Mouse (Mus musculus) heart, postnatal 10 days (tissue): Measurements from ENCODE around the gene Tars2. TPM values are rescaled to one million over a fixed set of nuclear protein-coding genes. Genes with fewer than 3 reads are reported as not detected.
"Not testable (repeated sequence)": the region's sequence is repeated elsewhere in the genome, so short reads cannot be mapped to it uniquely, and the experiment has no call there.

Source experiments
- DNase-seq, 2 experiments: peaks; one replicate each; pipeline ENCODE4 v3.0.0; 2021
- intact Hi-C: fragments of 180-260 bp; cut with DNase I; formaldehyde crosslinking; loops from one replicate; pipeline ENCODE4 v1.15.1; 2025
- microRNA-seq, 2 experiments: library from miRNA; unstranded; fragments of <30 nt; microRNA quantifications; one replicate each; pipeline ENCODE4 v1.2.0; 2022
- total RNA-seq, 2 experiments: library from RNA; stranded (reverse); gene quantifications; 2 replicates each; pipeline ENCODE4 v1.2.3; 2021

Tars2 gene
- total RNA-seq, 2 experiments from 2014 or later: 33.5 to 39.6 TPM

- intact Hi-C loops: no loop called here
- peak in 1 of 2 experiments; percentile 49 for DNase-seq
These were observed 59.7 kb downstream of the Tars2 start for GRCm38 (mm10) chr3:95700233-95700681.

- intact Hi-C loops: no loop called here
- DNase-seq: no peak
These were observed 61.7 kb downstream of the Tars2 start for GRCm38 (mm10) chr3:95698286-95698685.

GRCm38 (mm10) chr3:95696360-95696759, 63.6 kb downstream of the Tars2 start:
- intact Hi-C loops: no loop called here
- no peak for DNase-seq

DNA sequence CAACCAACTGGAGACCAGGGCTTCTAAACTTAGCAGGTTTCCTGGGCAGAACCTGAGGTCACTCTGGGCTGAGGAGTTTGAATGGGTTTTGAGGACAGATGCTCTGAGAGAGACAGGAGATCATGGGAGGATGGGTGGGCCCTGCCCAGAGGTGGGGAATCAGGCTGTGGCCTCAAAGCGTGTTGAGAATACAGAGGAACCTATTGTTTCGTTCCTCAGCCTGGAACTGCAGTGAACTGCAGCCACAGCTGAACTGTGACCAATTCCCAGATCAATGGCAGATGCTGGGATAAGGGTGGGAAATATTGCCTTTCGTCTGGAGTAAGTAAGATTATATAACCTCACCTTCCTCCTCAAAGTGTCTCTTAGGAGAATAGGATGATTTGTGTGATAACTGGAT, 64.2 kb downstream of the Tars2 start:
- intact Hi-C loops: no loop called here
- no peak for DNase-seq

- peak in 1 of 2 experiments; percentile 64 for DNase-seq
These were observed 65.0 kb downstream of the Tars2 start for GRCm38 (mm10) chr3:95694808-95695703.

GRCm38 (mm10) chr3:95693821-95694807, 65.9 kb downstream of the Tars2 start:
- intact Hi-C loops: no loop called here
- no peak for DNase-seq

More at GRCm38 (mm10) chr3:95694808-95695703, 65.0 kb downstream of the Tars2 start:
- intact Hi-C loops: no loop called here

GRCm38 (mm10) chr3:95692677-95693076, 67.3 kb downstream of the Tars2 start:
- intact Hi-C loops: no loop called here
- peak; percentile 64 to 70 for DNase-seq

- DNase-seq, intact Hi-C loops: not testable (repeated sequence)
These were observed 69.5 kb downstream of the Tars2 start for GRCm38 (mm10) chr3:95690552-95690951.

Small RNAs within 50 kb of the gene (microRNA-seq; reads per million reads assigned to microRNA genes)
- gene Mir7014: 0 reads per million in 2 experiments

Other genes with a start within 250 kb of the Tars2 start
- 1 to 10 TPM; 8.1 to 9.0 TPM for gene Ctss, start 233.4 kb downstream of the Tars2 start, total RNA-seq
- gene Hormad1, start 200.5 kb downstream of the Tars2 start, total RNA-seq: not detected
- gene Golph3l, start 171.3 kb downstream of the Tars2 start, total RNA-seq: 10 to 100 TPM; 20.1 to 23.0 TPM
- gene Ensa, start 135.2 kb downstream of the Tars2 start, total RNA-seq: 10 to 100 TPM; 61.4 to 63.6 TPM
- gene Mcl1, start 101.4 kb downstream of the Tars2 start, total RNA-seq: 100 to 1,000 TPM; 147 to 161 TPM
- gene Adamtsl4, start 72.3 kb downstream of the Tars2 start, total RNA-seq: 10 to 100 TPM; 32.2 to 37.4 TPM
- gene Ecm1, start 20.6 kb downstream of the Tars2 start, total RNA-seq: 10 to 100 TPM; 49.2 to 59.2 TPM
- 10 to 100 TPM; 51.4 to 53.4 TPM for gene Rprd2, start 58.7 kb upstream of the Tars2 start, total RNA-seq
- 10 to 100 TPM; 22.7 to 23.4 TPM for gene Prpf3, start 95.7 kb upstream of the Tars2 start, total RNA-seq
- gene Mrps21, start 111.3 kb upstream of the Tars2 start, total RNA-seq: 100 to 1,000 TPM; 269 to 279 TPM
- 1 to 10 TPM; 2.2 to 2.9 TPM for gene Ciart, start 122.0 kb upstream of the Tars2 start, total RNA-seq
- gene BC028528, start 131.8 kb upstream of the Tars2 start, total RNA-seq: 10 to 100 TPM; 26.1 to 38.7 TPM
- gene Aph1a, start 133.8 kb upstream of the Tars2 start, total RNA-seq: 100 to 1,000 TPM; 147 to 151 TPM
- gene Car14, start 144.5 kb upstream of the Tars2 start, total RNA-seq: 100 to 1,000 TPM; 142 to 150 TPM
- gene Anp32e, start 169.0 kb upstream of the Tars2 start, total RNA-seq: 100 to 1,000 TPM; 102 to 109 TPM
- 100 to 1,000 TPM; 111 to 118 TPM for gene Plekho1, start 235.8 kb upstream of the Tars2 start, total RNA-seq